Mouse (Mus musculus) heart, postnatal 36 days (tissue): Measurements from ENCODE around the gene Atp2c1. TPM values are rescaled to one million over a fixed set of nuclear protein-coding genes. Genes with fewer than 3 reads are reported as not detected.
A peak's percentile ranks its signal among the peaks of the same experiment; 100 is the strongest.

Experiments
- DNase-seq, 2 experiments: peaks; one replicate each; pipeline ENCODE4 v3.0.0; 2021 to 2022
- intact Hi-C: fragments of 180-260 bp; cut with DNase I; formaldehyde crosslinking; loops from one replicate; pipeline ENCODE4 v1.15.1; 2025
- total RNA-seq, 2 experiments: library from RNA; stranded (reverse); gene quantifications; 2 replicates each; pipeline ENCODE4 v1.2.3; 2021

The Atp2c1 gene
- 10 to 100 TPM; 64.6 to 69.8 TPM for total RNA-seq

DNA sequence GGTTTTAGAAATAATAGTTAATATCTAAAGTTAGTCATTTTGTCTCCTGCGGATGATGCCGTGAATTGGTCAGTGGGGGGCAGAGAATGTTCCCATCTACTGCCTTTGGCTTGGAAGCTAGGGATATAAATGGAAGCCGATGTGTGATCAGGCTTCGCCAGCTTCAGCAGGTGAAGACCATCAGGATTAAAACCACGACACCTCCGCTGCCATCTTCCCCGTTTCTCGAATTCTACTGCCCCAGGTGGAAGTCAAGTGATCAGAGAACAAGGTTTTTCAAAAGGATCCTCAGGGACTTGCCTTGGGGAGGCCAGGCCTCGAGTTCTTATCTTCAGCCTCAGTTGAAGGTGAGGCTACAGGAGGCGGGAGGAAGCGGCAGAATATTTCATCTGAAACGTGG lies at the start of gene Atp2c1:
TSS of gene Atp2c1 (minus strand) at position 101 of the 400 bp plus-strand sequence.
- intact Hi-C loops = loop anchor here (10.0 kb wide), 1 partner anchor 88 kb away; no protein-coding TSS in a partner anchor

DNA sequence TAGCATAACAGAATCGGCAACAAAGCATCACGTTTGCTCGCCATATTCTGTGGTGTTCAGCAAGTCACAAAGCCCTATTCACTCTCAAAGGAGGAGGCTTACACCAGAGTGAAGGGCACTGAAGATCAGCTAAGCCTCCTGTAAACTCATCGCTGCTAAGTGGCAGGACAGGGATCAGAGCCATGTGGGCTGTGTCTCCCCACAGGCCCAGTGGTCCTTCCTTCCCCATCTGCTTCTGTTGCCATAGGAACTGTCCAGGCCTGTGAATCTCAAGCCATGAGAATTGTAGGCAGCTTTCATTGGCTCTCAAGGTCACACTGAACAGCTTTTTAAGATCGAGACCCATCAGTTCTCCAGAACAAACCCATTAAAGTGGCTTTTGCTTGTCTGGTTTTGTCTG lies 30.3 kb upstream of the Atp2c1 start:
- no peak for DNase-seq
- intact Hi-C loops = no loop called here

More for the DNA sequence above, at the start of gene Atp2c1:
- no peak for DNase-seq

DNA sequence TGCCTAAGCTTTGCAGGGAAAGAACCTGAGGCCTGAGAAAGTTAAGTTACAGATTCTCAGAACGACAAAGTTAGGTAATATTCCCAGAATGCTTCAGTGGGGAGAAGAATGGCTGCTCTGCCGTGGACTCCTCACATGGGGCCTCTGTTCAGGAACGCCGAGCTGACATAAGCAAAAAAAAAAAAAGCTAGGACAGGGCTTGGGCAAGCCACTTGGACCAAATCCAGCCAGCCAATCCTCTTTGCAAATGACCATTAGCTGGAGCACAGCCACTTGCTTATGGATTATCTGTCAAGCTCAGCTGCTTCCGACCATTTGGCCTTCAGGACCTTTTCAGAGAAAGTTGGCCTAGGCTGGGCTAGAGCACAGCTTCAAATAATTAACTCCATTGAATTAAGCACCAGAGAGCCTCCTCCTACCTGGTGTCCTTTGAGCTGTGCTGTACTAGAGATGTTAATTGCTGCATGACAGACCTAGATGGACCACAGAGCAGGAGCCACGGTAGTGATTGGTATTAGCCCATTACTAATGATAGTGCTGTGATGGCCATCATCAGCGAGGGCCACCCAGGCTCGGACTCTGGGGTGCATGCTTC lies 29.1 kb upstream of the Atp2c1 start:
- intact Hi-C loops = no loop called here
- DNase-seq = no peak

DNA sequence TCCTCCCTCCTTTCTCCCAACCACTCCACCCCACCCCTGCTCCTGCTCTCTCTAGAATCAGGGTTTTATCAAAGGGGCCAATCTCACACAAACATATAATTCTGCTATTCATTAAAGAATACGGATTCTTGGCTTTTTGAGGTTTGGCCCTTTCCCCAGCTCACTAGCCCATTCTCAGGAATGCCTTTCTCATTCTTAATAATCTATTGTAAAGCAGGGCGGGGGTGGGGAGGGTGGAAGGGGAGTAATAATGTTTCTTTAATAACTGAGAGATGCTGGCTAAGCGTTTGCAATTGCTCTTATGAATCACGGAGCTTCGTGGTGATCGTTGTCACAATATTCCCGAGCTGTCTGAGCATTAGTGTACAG lies 27.3 kb upstream of the Atp2c1 start:
- DNase-seq = no peak
- intact Hi-C loops = no loop called here

DNA sequence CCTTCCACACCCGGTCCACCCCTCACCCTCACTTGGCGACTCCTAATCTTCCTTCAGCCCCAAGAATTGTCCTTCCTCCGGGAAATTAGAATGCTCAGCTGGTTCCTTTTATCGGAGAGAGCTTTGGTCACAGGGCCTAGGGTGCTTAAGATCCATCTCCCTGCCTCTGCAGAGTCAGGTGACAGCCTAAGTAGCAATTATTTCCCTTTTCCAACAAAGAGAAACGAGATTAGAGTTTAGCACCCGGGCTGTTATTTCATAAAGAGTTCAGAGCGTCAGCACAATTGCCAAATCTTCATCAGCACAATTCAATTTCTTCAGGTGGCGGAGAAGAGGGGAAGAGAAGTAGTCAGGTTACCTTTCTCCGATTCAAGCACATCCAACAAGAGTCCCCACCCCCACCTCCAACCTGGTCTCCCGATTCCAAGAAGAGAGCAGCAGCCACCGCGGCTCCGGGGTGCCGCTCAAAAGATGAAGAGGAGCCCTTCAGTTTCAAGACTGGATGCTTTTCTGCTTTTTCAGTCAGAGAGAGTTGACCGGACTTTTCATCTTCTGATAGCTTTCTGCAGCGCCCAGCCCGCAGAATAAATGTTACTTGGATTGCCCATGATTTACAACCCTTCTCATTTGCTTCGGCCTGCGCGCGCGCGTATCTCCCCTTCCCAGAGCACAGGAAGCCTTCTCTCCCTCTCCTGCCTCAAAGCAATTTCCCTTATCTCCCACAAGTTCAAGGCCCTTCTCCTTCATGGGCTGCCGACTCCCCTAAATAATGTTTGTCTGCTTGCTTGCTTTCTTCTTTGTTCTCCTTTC lies 26.7 kb upstream of the Atp2c1 start:
- intact Hi-C loops = no loop called here
- no peak for DNase-seq

DNA sequence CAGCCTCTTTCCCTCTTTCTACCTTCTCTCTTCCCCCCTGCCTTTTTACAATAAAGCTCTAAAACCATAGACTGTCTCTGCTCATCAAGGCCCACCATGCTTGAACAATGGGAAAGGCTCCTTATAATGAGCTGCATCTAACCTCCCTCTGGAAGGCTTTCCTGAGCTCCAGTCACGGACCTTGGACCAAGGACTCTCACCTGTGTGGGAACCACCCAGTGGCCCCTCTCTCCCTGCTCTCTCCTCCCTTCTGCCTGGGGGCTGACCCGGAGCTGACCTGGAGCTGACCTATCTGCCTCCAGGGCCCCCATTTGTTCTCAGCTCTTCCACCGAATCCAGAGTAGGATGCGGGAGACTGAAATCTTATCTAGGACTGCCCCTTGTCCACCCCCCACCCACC lies 24.3 kb upstream of the Atp2c1 start:
- intact Hi-C loops = no loop called here
- no peak for DNase-seq

DNA sequence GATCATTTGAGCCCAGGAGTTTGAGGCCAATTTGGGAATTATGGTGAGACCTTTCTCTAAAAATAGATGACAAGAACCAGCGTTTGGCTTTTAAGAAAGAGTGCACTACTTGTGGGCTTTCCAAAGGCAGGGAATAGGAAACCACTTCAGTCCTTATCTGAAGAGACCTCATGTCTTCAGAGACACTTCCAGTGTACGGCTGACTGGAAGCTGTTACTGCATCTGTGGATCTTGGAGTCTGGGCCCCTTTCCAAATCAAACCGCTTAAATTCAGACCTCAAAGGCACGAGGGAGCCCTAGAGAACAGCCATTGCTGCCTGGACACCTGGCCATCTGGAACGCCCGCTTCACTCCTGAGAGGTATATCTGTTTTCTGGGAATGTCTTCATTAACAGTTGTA lies 22.0 kb upstream of the Atp2c1 start:
- intact Hi-C loops = no loop called here
- no peak for DNase-seq

DNA sequence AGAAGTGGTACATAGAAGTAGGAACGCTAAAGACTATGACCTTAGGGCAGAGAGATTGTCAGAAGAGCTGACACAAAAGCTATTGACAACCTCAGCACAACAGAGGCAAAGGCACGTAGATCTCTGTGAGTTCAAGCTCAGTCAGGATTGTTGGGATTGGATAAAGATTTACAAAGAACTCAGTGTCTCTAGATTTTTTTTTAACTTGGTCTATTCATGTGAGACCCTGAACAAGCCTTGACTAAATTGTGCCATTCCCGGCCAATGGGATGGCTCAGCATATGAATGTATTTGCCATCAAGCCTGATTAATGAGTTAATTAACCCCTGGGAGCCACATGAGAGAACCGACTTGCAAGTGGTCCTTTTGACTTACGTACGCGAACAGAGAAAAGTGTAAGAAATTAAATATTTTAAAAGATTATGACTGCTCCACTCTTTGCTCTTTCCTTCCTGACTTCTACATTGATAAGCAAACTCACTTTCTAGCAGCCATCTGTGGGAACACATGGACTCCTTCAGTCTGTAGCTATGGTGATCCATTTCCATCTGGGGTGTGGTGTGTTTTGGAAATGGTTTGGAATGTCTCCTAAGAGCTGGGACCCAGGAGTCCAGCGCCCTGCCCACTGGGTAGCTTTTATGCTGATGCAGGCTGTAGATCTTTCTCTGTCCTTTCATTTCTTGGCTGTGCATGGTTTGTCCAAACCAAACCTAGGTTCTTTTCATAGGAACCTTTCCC lies 17.1 kb upstream of the Atp2c1 start:
- no peak for DNase-seq
- intact Hi-C loops = no loop called here

DNA sequence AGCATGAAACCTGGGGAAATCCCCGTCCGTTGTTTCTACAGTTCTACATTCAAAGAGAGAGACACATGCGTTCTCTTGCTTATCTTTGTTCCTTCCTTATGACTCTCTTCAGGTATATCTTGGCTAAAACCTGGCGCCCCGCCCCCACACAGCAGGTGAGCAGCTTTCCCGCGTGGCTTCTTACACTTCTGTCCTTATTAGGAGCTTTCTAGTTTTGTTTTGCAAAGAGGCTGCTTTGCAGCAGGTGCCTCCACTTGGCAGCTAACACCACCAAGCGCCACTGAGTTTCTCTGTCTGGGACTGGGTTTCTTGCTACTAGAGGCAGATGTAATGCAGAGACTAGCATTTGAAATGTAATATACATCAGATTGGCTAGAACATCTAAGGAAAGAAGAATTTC lies 10.4 kb upstream of the Atp2c1 start:
- DNase-seq = no peak
- intact Hi-C loops = no loop called here

DNA sequence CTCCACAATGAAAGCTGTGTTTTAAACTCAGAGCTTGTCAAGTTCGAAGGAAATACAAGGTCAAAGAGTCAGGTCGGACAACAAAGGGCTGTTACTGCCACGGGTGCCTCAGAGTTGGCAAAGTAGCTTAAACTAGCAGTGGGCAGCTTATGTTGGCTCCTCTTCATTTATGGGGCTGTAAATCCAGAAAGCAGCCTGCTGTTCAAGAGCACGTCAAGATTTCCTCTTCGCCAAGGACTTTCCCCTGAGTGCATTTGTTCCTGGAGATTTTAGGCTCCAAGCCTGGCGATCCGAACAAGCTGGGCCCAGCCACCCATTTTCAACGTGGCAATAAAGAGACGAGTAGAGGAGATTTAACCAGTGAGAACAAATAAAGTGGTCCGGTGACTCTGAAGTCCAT lies 9.8 kb upstream of the Atp2c1 start:
- intact Hi-C loops = no loop called here
- no peak for DNase-seq

DNA sequence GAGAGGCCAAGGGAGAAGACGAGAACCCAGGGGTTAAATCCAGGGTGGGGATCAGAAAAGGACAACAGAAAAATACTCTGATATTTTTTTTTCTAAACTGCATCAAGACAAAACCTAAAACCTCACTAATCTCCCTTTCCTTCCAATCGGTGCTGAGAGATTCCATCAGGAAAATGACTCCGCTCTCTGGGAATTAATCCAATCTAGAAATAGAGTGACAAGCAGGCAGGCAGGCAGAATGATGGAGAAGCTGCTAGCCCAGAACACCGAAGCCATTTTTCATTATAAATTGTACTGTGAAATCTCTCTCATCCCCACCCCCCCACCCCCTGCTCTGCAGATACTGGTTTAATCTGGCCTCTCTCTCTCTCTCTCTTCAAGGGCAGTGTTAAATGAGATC lies 1.8 kb downstream of the Atp2c1 start:
- intact Hi-C loops = loop anchor here (10.0 kb wide), 1 partner anchor 89 kb away; no protein-coding TSS in a partner anchor

DNA sequence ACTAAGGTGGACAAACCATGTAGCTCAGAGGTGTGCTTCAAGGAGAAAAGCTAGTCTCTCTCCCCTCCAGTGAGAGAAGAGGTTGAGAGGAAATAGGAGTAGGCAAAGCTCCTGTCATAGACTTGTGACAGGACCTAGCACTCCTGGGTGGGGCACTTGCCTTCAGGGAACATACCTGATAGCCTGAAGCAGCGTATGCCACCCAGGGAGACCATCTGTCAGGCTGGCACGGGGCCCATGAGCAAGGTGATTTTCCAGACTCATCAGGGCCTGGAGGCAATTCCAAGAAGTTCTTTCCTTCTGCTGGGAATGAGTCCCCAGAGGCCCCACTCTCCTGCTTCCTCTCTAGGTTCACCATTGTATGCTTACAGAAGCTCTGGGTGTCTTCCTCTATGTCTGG lies 4.1 kb downstream of the Atp2c1 start:
- no peak for DNase-seq
- intact Hi-C loops = loop anchor here (10.0 kb wide), 1 partner anchor 92 kb away; no protein-coding TSS in a partner anchor

More for the DNA sequence above, 1.8 kb downstream of the Atp2c1 start:
- no peak for DNase-seq

DNA sequence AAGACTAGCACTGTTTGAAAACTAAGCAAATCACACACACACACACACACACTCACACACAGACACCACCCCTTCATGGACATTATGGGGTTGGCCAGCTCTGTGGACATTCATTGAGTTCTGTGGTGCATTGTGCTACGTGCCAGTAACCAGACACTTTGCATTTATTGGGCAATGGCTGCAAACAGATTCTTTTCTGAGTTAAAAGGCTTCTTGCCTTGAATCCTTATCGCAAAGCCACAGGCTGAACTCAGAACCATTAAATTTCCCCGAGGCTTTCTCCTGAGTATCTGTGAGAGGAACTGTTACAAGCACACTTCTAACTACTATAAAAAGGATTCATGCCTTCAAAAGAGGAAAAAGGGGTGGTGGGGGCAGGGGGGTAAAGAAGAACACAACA lies 5.1 kb downstream of the Atp2c1 start:
- intact Hi-C loops = loop anchor here (10.0 kb wide), 1 partner anchor 93 kb away; no protein-coding TSS in a partner anchor
- no peak for DNase-seq

DNA sequence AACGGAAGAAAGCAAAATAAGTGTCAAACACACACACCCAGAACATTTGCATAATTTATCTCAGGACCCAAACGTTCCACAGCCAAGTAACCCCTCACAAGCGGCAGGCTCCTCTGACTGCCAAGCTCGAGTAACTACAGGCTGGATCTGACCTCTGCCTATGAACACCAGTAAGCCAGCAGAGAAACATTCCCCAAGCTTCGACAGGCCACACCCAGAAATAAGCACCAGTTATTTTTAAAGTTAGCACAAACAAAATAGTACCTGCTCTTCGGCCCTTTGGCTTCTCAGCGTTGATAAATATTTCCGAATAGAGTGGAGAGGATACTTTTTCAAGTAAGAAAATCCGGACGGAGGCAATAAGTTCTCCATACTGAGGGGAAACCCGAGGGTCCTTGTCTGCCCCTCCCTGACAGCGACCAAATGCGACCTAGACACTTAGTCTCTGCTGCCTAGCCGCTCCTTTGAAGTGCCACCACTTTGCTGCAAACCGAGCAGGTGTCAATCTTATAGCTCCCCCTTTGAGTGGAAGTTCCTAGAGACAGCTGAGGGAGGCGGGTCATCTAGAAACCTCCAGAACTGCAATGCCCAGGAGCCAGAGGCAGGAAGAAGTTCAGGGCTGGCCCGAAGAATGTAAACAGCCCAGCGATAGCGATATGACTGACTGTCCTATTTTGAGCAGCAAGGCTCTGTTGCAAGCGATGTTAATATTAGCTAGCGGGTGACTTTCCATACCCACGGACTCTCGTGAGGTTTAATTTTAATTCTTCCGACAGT lies 6.2 kb downstream of the Atp2c1 start:
- peak; percentile 38 to 51 for DNase-seq
- intact Hi-C loops = loop anchor here (10.0 kb wide), 1 partner anchor 94 kb away; no protein-coding TSS in a partner anchor

DNA sequence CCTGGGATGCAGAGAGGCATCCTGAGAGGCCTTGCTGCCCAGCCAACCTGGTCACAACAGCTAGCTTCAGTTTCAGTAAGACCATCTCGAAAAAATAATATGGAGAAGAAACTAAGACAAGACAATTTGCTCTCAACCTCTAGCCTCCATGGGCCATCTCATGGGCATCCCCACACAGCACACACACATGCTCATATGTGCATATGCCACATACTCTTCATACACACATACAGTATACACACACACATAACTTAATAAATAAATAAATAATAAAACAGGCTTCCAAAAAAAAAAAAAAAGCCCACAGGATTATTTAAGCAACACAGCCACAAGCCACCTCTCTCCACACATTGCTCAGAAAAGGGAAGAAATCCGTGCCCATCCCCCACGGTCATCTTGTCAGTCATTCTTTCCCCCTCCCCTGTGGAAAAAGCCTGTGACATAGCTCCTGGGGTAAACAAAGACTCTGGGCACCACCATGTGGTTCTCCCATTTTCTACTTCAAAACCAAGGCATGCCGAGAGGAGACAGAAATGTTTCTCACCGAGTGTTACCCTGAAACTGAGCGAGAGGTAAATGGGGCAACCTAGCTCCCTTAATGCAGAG lies 7.7 kb downstream of the Atp2c1 start:
- intact Hi-C loops = no loop called here
- no peak for DNase-seq

DNA sequence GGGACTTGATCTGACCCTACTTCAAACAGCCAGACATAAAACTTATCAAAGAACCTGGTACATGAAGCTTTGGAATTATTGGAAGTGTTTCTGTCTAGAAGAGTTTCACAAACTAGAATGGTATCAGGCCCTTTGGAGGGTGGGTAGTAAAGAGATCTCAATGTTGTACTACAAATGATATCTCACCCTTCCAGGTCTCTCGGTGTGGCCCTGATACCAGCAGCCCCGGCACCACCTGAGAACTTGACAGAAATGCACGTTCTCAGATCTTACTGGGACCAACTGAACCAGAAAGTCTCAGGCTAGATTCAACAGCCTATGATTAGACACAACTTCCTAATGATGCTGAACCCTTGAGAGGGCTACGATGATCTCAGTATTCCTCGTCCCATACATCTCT lies 23.4 kb downstream of the Atp2c1 start:
- DNase-seq = no peak
- intact Hi-C loops = no loop called here

DNA sequence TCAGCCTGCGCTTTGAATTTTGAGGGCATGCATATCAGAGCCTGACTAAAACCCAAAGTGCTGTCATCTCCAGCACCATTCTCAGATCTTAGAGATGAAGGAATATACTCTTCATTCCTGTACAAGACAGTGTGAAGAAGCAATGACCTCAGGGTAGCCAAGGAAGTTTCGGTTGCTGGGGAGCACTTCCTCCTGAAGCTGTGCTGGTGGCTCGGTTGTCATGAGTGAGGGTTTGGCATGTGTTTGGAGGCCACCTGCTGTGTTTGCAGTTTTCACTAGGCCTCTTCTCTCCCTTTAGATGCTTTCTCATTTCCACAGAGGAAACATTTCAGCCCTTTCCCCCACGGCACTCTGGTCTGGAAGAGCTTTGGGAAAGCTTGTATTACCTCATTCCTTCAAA lies 24.7 kb downstream of the Atp2c1 start:
- intact Hi-C loops = no loop called here
- DNase-seq = no peak

DNA sequence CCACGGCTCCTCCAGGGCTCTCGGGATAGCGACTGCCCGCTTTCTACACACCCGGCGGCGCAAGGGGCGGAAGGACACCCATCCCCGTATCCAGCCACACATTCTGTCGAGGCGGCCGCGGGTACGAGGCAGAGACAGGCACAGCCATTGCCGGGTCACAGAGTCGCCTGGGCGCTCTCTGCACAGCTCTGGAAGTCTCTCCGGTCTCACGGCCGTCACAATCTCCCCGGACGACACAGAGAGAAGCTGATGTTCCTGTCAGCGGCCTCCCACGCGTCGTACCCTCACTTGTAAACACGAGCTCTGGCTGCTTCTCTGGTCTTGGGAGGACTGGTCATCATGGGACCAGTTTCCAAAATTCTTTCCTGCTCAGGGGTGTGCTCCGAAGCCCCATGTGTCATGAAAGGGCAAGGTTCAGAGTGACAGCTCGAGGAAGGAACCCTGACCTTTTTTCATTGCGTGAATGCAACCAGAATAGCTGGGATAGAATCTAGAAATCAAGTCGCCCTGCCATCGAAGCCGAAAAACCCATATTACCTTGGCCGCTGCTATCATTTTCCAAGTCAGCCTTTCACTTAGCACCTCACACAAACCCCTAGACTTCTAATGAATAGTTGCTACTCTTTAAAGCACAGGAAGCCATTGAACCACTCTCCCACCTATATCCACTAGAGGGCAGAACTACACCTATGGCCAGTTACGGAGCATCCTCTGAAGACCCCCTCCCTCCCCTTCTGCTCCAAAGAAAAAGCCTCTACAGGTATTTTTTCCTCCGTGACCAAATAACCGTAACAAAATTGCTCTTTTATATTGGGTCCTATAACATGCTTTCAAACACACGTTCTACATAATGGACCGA lies 31.6 kb downstream of the Atp2c1 start:
- intact Hi-C loops = loop anchor here (5.0 to 10.0 kb wide), 2 partner anchors 122 to 149 kb away; partner anchors contain the start of gene Pik3r4
- peak; percentile 16 to 44 for DNase-seq
